Mouse (Mus musculus) stomach, embryonic 14.5 days (tissue): ENCODE data around the gene Mep1a. TPM values are rescaled to one million over a fixed set of nuclear protein-coding genes. Genes with fewer than 3 reads are reported as not detected.

ENCODE experiments used
- polyA plus RNA-seq: library from polyadenylated mRNA; unstranded; fragments of >200 nt; fragmentation: Nextera tagmentation; extraction: Ambion mirVana; gene quantifications from 2 replicates; pipeline ENCODE4 v1.2.1, GENCODE M21; 2014

Gene Mep1a
- polyA plus RNA-seq, 1 experiment from 2014 or later, result not detected

Other genes starting within 250 kb of the Mep1a start
- gene Adgrf1, start 232.5 kb downstream of the Mep1a start, polyA plus RNA-seq, result not detected in 2 replicates
- 11.4 and 11.6 TPM in 2 replicates for gene Adgrf5, start 142.4 kb downstream of the Mep1a start, polyA plus RNA-seq
- gene Ankrd66, start 40.8 kb upstream of the Mep1a start, polyA plus RNA-seq, result 0.19 TPM in 1 of 2 replicates, not detected in the other
- 8.4 and 10.9 TPM in 2 replicates for gene Pla2g7, start 65.3 kb upstream of the Mep1a start, polyA plus RNA-seq
- gene Tdrd6, start 127.5 kb upstream of the Mep1a start, polyA plus RNA-seq, result not detected in 2 replicates
- 17.9 and 19.1 TPM in 2 replicates for gene Slc25a27, start 164.4 kb upstream of the Mep1a start, polyA plus RNA-seq
- gene Cyp39a1, start 164.6 kb upstream of the Mep1a start, polyA plus RNA-seq, result 17.7 and 23.0 TPM in 2 replicates